ENCODE assay signal across 10 mouse cellular contexts in the genomic region with DNA sequence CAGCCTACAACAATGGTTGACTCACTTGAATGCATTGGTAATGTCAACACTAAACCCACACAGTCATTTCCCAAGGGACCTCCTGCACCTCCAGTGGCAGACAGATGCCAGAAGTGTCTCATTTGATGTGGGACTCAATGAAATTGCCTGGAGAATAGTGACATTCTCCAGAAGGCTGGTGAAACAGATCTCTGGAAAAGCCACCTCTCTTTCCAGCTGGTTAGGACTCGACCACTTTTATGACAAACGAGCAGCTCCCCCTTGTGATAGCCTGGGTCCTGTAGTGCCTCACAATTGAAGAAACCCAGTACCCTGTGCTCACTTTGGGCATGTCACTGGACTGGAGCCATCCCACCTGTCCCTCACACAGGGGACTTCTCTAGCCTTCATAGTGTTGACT.
DNase-seq lines count a peak whose midpoint lies in the region; ATAC-seq and TF ChIP-seq lines count a peak whose summit lies in the region.
"Had no signal": no experiment of that assay in that cellular context is flagged by ENCODE, and none has a peak within 500 bp of the region (broad histone marks: within the 10 kb centered on the region; RNA-seq: fewer than 3 reads in every experiment).

No protein-coding gene starts in this region.

- 7% methylated on average over 2 of the region's 2 CpGs for WGBS in kidney, embryonic 14.5 days
- 2% methylated on average over 2 of the region's 2 CpGs for WGBS in kidney, postnatal 0 days

- TF ChIP-seq POLR2A in CH12.LX (IDR thresholded peaks at IDR 0.05; ENCODE audit: low read depth, low read length): no peak

- dilution Hi-C loops in CH12.LX (cut with MboI; ENCODE audit: extremely low pct_ligation_motif_present, extremely low pct_unique_long_range_greater_than_20kb, low sequenced_read_pairs): no loop called here

- no peak overlapping the region for H3K9ac ChIP-seq in kidney, embryonic 14.5 days (ENCODE audit: low read depth, low read length)
- no peak overlapping the region for H3K9ac ChIP-seq in CH12.LX (ENCODE audit: insufficient read depth, low read depth)
- no peak overlapping the region for H3K9ac ChIP-seq in kidney, postnatal 0 days (ENCODE audit: low read depth, low read length)
- H3K9ac ChIP-seq: forebrain, embryonic 13.5 days had no signal

- in situ Hi-C loops in CH12.LX (cut with MboI; ENCODE audit: low pct_ligation_motif_present, low pct_unique_long_range_greater_than_20kb, low sequenced_read_pairs): loop anchor here (10.0 kb wide), 1 partner anchor 398 kb away; no protein-coding TSS in a partner anchor
- in situ Hi-C loops in Patski (cut with MboI; ENCODE audit: low pct_unique_long_range_greater_than_20kb): no loop called here

- H3K27ac ChIP-seq in kidney, embryonic 14.5 days (ENCODE audit: low read depth, low read length): no peak overlapping the region
- H3K27ac ChIP-seq in CH12.LX (ENCODE audit: insufficient read depth, low read depth): no peak overlapping the region
- H3K27ac ChIP-seq in kidney, postnatal 0 days: no peak overlapping the region
- H3K27ac ChIP-seq: forebrain, embryonic 13.5 days; macrophage had no signal

- peak; percentile 34; the same call in 1 of the 2 replicates for ATAC-seq in kidney, embryonic 14.5 days (ENCODE audit: low FRiP score, low TSS enrichment)
- no peak for ATAC-seq in Patski
- ATAC-seq in kidney, postnatal 0 days (replicated peaks; ENCODE audit: low FRiP score, low read depth): no peak
- no peak for ATAC-seq in megakaryocyte-erythroid progenitor cell, adult 5-6 weeks (replicated peaks; ENCODE audit: low FRiP score, low TSS enrichment, poor library complexity, severe bottlenecking)
- ATAC-seq: forebrain, embryonic 13.5 days had no signal

- TF ChIP-seq RAD21 in CH12.LX (IDR thresholded peaks at IDR 0.05; ENCODE audit: low read depth, low read length): peak; percentile 46

- H3K9me3 ChIP-seq in kidney, embryonic 14.5 days (ENCODE audit: control insufficient read depth, low read length): no peaks in the 10 kb centered on the region
- no peaks in the 10 kb centered on the region for H3K9me3 ChIP-seq in CH12.LX (replicated peaks; ENCODE audit: low read length)
- no peaks in the 10 kb centered on the region for H3K9me3 ChIP-seq in kidney, postnatal 0 days (replicated peaks; ENCODE audit: low read length)
- H3K9me3 ChIP-seq: forebrain, embryonic 13.5 days had no signal

- no peak for DNase-seq in kidney, adult 11 months
- no peak for DNase-seq in CH12.LX (ENCODE audit: extremely low read depth)
- DNase-seq in Patski (ENCODE audit: low read depth, low spot score): no peak
- peak; percentile 75 for DNase-seq in kidney, postnatal 0 days (ENCODE audit: low spot score)
- no peak for DNase-seq in testis, postnatal 10 days (ENCODE audit: low spot score)

- TF ChIP-seq CTCF in CH12.LX (conservative IDR thresholded peaks at IDR 0.05 in 1 of 2, IDR thresholded peaks at IDR 0.05 in 1 of 2; ENCODE audit: low read depth in 2 of 2, low read length in 2 of 2) (peak in 1 of 2 experiments; percentile 39; a peak in 2 of 4 replicates), Patski (IDR thresholded peaks at IDR 0.05) (peak; percentile 40)
- peak; percentile 68 for TF ChIP-seq CTCF in kidney, postnatal 0 days (IDR thresholded peaks at IDR 0.05; ENCODE audit: low read depth)

- no peak overlapping the region for H3K4me3 ChIP-seq in kidney, embryonic 14.5 days (ENCODE audit: low read length)
- no peak overlapping the region for H3K4me3 ChIP-seq in CH12.LX (replicated peaks in 1 of 3; ENCODE audit: low read depth in 2 of 3, low read length in 2 of 3, poor library complexity in 1 of 3)
- no peak overlapping the region for H3K4me3 ChIP-seq in kidney, postnatal 0 days (replicated peaks; ENCODE audit: low read depth, low read length)
- H3K4me3 ChIP-seq: forebrain, embryonic 13.5 days; myocyte had no signal

- no peak overlapping the region for H3K4me2 ChIP-seq in kidney, embryonic 14.5 days (replicated peaks; ENCODE audit: low read depth, low read length)
- H3K4me2 ChIP-seq in CH12.LX (ENCODE audit: insufficient read depth, low read depth, poor library complexity, severe bottlenecking): no peak overlapping the region
- no peak overlapping the region for H3K4me2 ChIP-seq in kidney, postnatal 0 days (ENCODE audit: low read length)
- H3K4me2 ChIP-seq: forebrain, embryonic 13.5 days had no signal

- no peak for TF ChIP-seq EP300 in CH12.LX (IDR thresholded peaks at IDR 0.05; ENCODE audit: low read length)

- CTCF ChIA-PET in Patski (lab: Charles Lee): interaction anchor here (1.4 kb wide), 1 partner anchor 27 kb away, joined by 3 read pairs; no protein-coding TSS in a partner anchor

- 0 out of 2 replicates have a peak, but pooled peaks cover 5% of the 10 kb centered on the region for H3K4me1 ChIP-seq in kidney, embryonic 14.5 days (ENCODE audit: control insufficient read depth, insufficient read depth, low read length)
- peaks cover 0 to 6% of the 10 kb centered on the region in 2 experiments; a peak in 1 of 4 replicates for H3K4me1 ChIP-seq in CH12.LX (ENCODE audit: control insufficient read depth in 1 of 2, insufficient read depth in 2 of 2)
- no peaks in the 10 kb centered on the region for H3K4me1 ChIP-seq in kidney, postnatal 0 days (replicated peaks; ENCODE audit: insufficient read depth, low read length)

- peaks cover 16% of the 10 kb centered on the region for H3K27me3 ChIP-seq in kidney, embryonic 14.5 days (ENCODE audit: control insufficient read depth, insufficient read depth, low read length)
- H3K27me3 ChIP-seq in CH12.LX (replicated peaks): peaks cover 32% of the 10 kb centered on the region
- no peaks in the 10 kb centered on the region for H3K27me3 ChIP-seq in Patski
- peaks cover 3% of the 10 kb centered on the region; the same call in 1 of the 2 replicates for H3K27me3 ChIP-seq in kidney, postnatal 0 days (ENCODE audit: insufficient read depth, low read length)
- H3K27me3 ChIP-seq: forebrain, embryonic 13.5 days had no signal

- no peaks in the 10 kb centered on the region for H3K79me2 ChIP-seq in CH12.LX (replicated peaks; ENCODE audit: control insufficient read depth, extremely low read depth, insufficient read depth, poor library complexity, severe bottlenecking)

- POLR2A ChIA-PET in Patski (lab: Charles Lee): interaction anchor here (0.6 kb wide), 1 partner anchor 340 kb away, joined by 3 read pairs; no protein-coding TSS in a partner anchor

- H3K36me3 ChIP-seq in kidney, embryonic 14.5 days (ENCODE audit: control insufficient read depth, insufficient read depth, low read length): no peaks in the 10 kb centered on the region
- no peaks in the 10 kb centered on the region for H3K36me3 ChIP-seq in CH12.LX (replicated peaks in 1 of 2; ENCODE audit: control insufficient read depth in 1 of 2, insufficient read depth in 1 of 2, low read length in 1 of 2)
- no peaks in the 10 kb centered on the region for H3K36me3 ChIP-seq in kidney, postnatal 0 days (ENCODE audit: insufficient read depth, low read length)

TF ChIP-seq in CH12.LX, 34 proteins besides CTCF, POLR2A, EP300 and RAD21:
- TF ChIP-seq SMC3 (IDR thresholded peaks at IDR 0.05; ENCODE audit: low read depth, low read length) (peak; percentile 35), GABPA (IDR thresholded peaks at IDR 0.05; ENCODE audit: insufficient replicate concordance, low read depth, low read length) (no peak)
